Mouse (Mus musculus): ENCODE results near the gene Stk16.
"Not testable (repeated sequence)": the region's sequence is repeated elsewhere in the genome, so short reads cannot be mapped to it uniquely, and the experiment has no call there.

Stk16 gene

DNA sequence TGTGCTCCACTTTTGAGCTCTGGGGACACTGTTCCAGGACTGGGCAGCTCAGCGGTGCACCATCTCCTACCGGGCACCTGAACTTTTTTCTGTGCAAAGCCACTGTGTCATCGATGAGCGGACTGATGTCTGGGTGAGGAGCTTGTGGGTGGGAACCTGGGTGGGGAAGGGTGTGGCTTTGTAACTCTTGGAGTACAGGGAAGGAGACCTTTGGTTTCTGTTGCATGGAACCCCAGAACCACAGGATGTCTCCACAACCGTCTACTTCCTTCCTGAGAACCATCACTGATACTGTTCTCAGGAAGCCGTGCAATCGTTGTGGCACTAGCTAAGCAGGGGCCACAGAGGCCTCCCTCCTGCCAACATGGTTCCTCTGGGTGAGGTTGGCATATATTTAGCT is 2.5 kb downstream of the Stk16 start:
- no peak for DNase-seq (ENCODE audit: extremely low spot score)

DNA sequence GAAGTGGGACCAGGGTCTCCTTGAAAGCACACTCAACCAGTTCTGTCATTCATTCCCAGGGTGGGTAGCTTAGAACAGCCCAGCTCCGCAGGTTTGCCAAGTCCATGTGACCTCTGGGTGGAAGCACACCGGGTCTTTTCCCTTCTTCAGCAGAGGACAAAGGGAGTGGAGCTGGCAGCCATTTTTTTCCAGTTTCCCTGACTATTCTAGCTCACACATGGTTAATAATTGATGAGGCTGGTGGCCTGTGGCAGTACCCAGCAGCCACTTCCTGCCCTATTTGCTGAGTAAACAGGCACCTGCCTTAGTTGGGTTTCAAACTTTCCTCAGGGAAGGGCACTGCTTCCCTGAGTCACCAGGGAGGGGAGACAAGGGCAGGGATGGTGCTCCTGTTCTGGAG is 3.8 kb downstream of the Stk16 start:
- DNase-seq (ENCODE audit: extremely low spot score) = no peak

DNA sequence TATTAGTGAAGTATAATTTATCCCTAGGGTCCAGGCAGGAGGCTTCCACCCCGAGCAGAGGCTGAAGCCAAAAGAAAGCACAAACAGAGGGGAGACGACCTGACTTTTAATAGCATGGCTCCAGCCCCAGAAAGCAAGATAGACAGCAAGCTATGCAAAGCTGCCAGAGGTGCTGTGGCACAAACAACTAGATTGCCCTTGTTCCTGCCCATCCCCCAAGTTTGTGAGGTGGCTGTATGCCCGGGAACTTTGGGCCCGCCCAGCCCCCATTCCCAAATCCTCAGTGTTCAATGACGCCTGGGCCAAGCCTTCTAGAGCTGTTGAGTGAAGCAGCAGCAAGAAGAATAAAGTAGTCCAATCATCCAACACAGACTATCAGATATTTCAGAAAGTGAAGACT is 4.2 kb downstream of the Stk16 start:
- DNase-seq (ENCODE audit: extremely low spot score) = no peak

DNA sequence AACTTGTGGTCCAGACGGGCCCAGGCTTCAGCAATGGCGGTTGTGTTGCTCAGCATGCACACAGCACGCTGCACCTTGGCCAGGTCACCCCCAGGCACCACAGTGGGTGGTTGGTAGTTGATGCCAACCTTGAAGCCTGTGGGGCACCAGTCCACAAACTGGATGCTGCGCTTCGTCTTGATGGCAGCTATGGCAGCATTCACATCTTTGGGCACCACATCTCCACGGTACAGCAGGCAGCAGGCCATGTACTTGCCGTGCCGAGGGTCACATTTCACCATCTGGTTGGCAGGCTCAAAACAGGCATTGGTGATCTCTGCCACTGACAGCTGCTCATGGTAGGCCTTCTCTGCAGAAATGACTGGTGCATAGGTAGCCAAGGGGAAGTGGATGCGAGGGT is 5.1 kb downstream of the Stk16 start:
- no peak for DNase-seq (ENCODE audit: extremely low spot score)

DNA sequence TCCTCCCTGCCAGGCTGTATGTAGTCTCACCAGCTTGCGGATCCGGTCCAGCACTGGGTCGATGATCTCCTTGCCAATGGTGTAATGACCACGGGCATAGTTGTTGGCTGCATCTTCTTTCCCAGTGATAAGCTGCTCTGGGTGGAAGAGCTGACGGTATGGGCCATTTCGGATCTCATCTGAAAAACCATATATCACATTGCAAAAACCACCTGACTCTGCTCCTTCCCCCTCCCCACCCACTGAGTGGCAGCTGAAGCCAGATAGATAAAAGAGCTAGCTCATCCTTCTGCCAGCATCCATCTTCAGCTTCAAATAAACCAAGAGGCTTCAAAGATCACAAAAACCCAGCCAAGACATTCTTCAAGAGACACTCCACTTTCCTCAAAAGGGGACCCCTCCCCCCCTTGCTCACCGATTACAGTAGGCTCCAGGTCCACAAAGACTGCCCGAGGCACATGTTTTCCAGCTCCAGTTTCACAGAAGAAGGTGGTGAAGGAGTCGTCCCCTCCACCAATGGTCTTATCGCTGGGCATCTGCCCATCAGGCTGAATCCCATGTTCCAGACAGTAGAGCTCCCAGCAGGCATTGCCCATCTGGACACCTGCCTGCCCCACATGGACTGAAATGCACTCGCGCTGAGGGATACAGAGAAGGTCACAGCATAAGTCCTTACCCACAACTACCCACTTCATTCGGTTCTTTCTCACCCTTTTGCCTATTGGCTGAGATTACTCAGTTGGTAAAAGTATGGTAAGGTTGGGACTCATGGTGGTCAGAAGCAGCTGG is 6.4 kb downstream of the Stk16 start:
- no peak for DNase-seq (ENCODE audit: extremely low spot score)

DNA sequence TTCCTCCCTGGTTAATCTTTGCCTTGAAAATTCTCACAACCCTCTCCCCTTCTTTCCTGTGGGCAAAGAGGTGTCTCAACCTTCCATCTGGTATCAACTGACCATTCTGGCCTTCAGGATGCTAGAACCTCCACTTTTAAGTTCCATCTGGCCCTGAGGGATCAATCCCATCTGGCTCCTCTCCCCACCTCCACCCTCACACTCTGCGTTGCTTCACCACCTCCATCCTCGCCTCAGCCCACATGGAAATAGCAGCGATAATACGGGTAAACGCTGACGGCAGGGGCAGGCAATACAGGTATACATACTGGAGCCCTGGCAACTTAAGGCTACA is 7.2 kb downstream of the Stk16 start:
- no peak for DNase-seq (ENCODE audit: extremely low spot score)

DNA sequence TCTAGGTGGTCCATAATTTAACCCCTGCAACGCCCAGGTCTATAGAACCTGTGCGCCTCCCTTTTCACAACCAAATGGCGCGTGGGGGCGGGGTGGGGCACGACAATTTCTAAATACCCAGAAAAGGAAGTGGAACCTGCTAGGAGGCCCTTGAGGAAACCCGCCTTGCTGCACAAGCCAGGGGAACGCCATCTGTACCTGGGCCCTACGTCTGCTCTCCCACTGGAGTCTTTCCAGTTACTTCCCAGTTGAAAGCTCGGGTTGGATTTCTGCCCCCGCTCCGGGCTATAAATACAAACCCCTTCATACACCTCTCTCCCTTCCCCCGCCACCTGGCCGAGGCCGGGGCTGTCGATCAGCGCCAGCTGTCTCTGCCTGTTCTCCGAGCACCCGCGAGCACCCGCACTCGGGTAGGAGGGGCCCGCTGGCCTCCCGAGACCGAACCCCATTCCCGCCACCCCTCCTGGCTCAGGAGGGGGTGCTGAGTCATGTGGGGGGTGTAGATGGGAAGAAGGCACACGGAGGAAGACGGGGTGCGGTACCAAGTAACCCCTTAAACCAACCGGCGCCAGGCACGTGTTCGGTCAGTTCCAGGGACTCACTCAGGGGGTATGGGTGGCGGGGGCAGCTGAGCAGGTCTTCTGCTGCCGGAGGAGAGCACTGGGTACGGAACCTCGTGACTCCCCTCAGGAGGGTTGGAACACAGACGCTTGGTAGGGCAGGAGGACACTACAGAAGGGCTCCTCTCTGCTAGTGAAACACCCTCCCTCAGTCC is 7.8 kb downstream of the Stk16 start:
- peak; percentile 15 for DNase-seq (ENCODE audit: extremely low spot score)

DNA sequence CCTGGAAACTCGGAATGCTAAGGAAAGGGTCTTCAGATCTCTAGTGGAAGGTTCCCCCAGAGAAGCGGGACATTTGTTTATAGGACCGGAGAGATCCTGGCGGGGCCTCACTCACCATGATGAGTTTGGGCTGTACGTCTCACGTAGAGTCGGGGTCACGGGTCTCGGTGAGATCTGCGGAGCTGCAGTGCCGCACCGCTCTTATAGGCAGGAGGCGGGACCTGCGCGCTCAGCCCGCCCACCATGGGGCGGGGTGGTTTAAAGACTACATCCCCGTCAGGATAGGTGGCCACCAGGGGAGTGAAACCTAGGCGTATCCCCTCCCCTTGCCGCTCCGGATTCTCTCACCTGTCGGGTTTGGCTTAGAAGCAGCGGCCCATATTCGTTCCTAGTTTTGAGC is 8.4 kb downstream of the Stk16 start:
- peak; percentile 78 for DNase-seq (ENCODE audit: extremely low spot score)

DNA sequence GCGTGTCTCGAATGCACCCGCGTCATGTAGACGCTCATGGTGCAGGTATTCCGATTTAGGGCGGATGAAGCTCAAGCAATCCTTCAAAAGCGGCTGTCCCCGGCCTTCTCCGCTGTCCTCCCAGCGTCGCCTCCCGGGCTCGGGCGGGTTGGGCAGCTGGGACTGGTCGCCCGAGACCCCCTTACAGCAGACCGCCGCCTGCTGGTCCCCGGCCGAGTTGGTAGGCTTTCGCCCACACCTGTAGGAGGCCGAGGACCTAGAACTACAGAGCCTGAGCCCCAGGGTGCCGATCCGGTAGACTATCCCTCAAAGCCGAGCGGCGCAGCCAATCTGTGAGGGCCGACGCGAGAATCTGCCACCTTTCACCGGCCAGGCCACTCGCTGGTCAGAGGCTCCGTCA is 8.9 kb downstream of the Stk16 start, which contains the start of gene Tuba4a:
Tuba4a (minus strand) TSS at position 335 of the 400 bp plus-strand sequence.
- no peak for DNase-seq (ENCODE audit: extremely low spot score)

DNA sequence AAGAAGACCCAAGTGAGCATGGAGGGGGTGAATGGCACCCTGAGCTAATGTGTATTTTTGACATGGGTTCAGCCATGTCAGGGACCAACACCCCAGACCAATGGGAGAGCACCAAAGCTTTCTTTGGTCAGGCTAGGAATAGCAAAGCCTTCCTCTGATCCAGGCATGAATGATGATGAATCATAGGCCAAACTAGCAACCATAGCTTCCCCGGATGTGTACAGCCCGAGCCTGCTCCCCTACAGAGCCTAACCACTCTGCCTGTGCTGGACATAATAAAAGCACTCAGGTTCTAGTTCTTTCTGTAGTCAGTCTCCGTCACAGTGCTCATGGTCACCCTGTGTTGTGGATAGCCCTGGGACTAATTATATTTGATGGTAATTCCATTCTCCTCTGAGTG is 10.9 kb downstream of the Stk16 start:
- DNase-seq (ENCODE audit: extremely low spot score) = no peak

DNA sequence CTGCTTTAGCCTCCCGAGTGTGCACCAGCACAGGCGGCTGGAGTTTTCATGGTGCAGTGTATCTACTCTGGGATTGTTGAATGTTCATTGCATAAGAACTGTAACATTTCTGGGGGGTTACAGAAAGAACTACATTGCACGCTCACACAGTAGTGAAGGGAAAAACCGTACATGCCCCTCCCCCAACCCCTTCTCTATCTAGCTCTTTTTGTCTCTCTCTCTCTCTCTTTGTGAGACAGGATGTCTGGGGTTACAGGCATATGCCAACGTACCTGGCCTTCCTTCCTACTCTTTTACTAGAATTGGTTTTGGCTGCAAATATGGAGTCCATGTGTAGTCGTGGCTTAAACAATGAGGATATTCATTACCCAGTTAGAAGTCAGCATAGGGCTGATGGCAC is 12.3 kb downstream of the Stk16 start:
- DNase-seq (ENCODE audit: extremely low spot score) = no peak

DNA sequence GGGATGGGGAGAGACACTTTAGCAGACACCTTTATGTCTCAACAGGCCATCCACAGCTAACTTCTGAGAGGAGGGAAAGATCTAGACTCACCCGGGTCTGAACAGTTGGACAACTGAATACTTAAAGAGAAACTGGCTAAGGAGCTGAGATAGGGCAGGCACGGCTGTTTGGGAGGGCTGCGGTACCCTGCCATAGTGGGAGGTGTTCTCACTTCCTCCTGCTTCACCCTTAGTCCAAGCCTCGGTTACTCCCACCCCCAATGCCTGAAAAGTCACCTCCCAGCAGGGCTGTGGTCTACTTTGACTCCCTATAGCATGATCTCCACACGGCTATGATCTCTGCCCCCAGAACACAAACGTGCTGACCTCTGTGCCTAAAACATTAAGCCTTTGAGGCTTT is 12.9 kb downstream of the Stk16 start:
- no peak for DNase-seq (ENCODE audit: extremely low spot score)

DNA sequence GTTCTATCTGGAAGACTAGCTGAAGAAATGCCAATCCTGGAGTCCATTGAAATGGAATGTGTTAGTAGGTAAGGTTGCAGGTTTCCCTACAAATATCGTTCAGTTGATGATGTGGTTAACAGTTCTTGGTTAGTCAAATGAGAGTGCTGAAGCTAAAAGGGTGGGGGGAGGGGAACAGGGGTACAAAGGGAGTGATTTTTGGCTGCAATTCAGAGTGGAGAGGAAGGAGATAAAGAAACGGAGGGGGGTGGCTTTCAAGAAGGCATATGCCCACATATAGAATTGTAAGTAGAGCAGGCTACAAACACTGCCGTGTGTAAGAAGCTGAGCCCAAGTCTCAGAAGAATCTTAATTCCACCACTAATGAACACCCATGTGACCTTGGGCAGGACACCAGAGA is 14.8 kb downstream of the Stk16 start:
- DNase-seq (ENCODE audit: extremely low spot score) = no peak

DNA sequence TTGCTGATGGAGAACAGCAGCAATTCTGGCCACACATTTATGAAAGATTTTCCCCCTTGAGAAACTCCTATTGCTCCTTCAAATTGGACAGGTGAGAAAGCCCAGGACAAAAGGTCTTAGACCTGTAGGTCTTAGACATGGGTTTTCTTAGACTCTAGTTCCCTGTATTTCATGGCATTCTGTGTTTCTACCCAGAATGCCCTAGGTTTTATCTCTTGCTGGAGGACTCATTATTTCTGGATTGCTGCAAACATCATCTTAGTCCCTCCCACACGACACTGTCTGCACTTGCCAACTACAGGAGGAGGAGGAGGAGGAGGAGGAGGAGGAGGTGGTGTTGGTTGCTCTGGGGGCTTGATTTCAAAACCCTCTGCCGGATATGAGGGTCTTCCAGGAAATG is 15.5 kb downstream of the Stk16 start:
- DNase-seq (ENCODE audit: extremely low spot score) = no peak

DNA sequence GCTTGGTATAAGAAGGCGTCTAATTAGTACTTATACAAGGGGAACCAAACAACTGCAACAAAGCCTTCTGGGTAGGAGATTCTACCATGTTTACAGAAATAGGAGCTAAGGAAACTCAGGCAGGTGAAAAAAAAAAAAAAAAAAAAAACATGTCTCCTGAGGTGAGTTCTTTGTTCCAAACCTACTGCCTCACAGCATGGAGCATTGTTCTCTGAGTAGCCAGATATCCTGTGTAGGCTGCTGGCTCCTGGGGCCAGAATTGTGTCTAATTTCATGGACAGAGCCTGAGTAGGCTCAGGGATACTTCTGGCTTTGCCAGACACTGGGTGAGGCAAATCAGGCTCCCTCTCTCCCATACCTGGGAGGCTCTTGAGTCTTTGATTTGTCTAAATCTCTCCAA is 17.0 kb downstream of the Stk16 start:
- DNase-seq (ENCODE audit: extremely low spot score) = no peak

DNA sequence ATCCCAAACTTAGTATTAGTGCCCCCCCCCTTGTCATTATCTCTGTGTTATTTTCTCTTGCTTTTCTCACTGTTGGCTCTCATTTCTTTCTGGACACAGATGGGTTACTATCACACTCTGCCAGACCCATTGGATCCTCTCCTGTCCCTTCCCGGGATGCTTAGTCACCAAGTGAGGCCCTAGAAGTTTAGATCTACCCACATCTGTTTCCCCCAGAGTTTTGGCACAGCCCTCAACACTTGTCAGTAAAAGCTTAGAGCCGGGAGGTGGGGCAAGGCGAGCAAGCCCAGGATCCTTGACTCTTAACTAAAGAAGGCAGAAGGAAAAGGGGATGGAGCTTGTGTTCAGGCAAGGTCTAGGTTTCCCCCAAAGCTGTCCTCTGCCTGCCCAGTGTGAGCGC is 18.5 kb downstream of the Stk16 start:
- no peak for DNase-seq (ENCODE audit: extremely low spot score)

DNA sequence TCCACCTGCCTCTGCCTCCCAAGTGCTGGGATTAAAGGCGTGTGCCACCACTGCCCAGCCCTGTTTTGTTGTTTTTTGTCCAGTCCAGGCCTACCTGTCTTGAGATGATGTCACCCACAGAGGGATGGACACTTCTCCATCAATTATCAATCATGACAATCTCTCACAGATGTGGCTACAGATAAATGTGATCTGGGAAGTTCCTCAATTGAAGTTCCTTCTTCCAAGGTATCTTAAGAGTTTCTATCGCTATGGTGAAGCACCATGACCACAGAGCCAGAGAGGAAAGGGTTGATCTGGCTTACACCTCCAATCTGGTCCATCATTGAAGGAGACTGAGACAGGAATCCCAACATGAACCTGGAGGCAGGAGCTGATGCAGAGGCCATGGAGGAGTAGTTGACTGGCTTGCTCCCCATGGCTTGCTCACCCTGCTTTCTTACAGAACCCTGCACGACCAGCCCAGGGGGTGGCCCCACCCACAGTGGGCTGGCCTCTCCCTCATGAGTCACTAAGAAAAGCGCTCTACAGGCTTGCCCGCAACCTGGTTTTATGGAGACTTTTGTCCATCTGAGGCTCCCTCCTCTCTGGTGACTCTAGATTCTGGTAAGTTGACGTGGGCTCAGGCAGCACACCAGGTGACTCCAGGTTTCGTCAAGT is 19.8 kb downstream of the Stk16 start:
- DNase-seq (ENCODE audit: extremely low spot score) = no peak

DNA sequence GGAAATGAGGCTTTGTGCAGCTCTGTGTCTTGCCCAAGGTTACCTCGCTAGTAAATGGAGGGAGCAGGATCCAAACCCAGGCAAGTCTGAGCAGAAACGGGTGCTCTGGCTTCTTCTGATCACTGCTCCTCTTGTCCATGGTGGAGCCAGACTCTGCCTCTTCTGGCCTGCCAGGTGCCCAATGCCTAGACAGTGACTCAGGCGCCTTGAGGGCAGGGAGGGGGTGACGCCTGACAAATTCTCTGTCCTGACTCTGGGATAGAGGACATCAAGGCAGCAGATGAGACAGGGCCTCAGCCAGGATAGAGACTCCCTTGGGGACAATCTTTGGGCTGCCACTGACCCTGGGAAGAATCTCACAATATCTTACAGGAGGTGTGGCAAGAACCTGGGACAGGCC is 20.6 kb downstream of the Stk16 start:
- DNase-seq (ENCODE audit: extremely low spot score) = no peak

DNA sequence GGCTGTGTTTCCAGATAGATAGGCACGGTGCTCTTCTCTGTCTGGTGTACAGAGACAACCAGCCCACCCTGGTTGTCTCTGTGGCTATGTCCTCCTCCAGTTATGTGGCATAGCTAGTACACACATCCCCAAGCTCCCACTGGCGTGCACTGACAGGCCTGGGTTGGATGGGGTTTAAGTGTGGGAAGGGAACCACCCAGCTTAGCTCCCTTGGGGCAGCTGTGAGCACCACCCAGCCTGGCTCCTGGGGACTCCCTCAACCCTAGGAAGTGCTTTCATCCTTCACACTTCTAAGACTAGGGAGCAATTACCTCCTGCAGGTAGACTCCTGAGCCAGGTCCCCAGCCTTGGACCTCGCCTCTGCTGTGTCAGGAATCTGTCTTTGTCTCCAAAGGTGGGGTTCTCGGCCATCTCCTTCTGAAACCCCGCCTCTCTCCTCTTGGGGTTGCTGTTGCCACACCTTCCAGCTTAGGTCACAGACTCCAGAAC is 21.1 kb downstream of the Stk16 start, which contains the start of gene A630095N17Rik:
A630095N17Rik (minus strand) TSS at position 439 of the 489 bp plus-strand sequence.
- no peak for DNase-seq (ENCODE audit: extremely low spot score)

DNA sequence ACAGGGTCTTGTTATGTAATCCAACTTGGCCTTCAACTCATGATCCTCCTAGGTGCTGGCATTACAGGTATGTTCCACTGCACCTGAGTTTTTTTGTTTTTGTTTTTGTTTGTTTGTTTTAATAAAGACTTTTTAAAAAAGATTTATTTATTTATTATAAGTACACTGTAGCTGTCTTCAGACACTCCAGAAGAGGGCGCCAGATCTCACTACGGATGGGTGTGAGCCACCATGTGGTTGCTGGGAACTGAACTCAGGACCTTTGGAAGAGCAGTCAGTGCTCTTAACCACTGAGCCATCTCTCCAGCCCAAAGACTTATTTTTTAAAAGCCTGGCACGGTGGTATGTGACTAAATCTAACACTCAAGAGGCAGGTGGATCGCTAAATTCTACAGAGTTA is 21.9 kb downstream of the Stk16 start:
- not testable (repeated sequence) for DNase-seq (ENCODE audit: extremely low spot score)

DNA sequence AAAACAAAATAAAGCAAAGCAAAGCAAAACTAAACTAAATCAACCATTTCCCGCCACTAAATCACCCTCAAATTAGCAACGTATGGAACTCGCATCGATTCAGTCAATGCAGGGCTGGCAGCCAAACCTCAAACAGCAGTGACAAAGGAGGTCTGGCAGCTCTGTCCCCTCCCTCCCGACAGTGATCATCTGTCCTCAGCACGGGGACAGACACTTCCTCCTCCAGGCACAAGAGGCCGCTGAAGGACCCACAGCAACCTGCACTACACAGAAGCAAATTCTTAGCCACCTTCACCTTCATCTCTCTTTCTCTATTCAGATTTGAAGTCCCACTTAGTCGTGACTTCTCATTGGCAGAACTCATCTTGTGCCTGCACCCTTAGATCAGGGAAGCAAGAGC is 24.0 kb downstream of the Stk16 start:
- DNase-seq (ENCODE audit: extremely low spot score) = peak; percentile 58

Measured in embryo, embryonic 9.5 days (tissue).